Mouse (Mus musculus) left cerebral cortex, postnatal 36 days (tissue): Measurements from ENCODE around the gene Baat. TPM values are rescaled to one million over a fixed set of nuclear protein-coding genes. Genes with fewer than 3 reads are reported as not detected.
"Not testable (repeated sequence)": the region's sequence is repeated elsewhere in the genome, so short reads cannot be mapped to it uniquely, and the experiment has no call there.

Experiments
- DNase-seq, 2 experiments: peaks; one replicate each; pipeline ENCODE4 v3.0.0; 2021 to 2022; ENCODE audit warnings: low spot score in 2 of 2, mixed read lengths in 1 of 2
- intact Hi-C: fragments of 180-260 bp; cut with DNase I; formaldehyde crosslinking; loops from one replicate; pipeline ENCODE4 v1.15.1; 2025
- total RNA-seq, 2 experiments: library from RNA; stranded (reverse); gene quantifications; 2 replicates each; pipeline ENCODE4 v1.2.3; 2021

Baat gene
- total RNA-seq, 2 experiments from 2014 or later, result 0.41 TPM; not detected in 1

GRCm38 (mm10) chr4:49503563-49503962, 2.8 kb downstream of the Baat start:
- DNase-seq, result no peak
- intact Hi-C loops, result no loop called here

GRCm38 (mm10) chr4:49485934-49486650, 20.3 kb downstream of the Baat start:
- DNase-seq, intact Hi-C loops: not testable (repeated sequence)

- DNase-seq, result no peak
- intact Hi-C loops, result no loop called here
Measured at GRCm38 (mm10) chr4:49485442-49485841, 20.9 kb downstream of the Baat start.

DNA sequence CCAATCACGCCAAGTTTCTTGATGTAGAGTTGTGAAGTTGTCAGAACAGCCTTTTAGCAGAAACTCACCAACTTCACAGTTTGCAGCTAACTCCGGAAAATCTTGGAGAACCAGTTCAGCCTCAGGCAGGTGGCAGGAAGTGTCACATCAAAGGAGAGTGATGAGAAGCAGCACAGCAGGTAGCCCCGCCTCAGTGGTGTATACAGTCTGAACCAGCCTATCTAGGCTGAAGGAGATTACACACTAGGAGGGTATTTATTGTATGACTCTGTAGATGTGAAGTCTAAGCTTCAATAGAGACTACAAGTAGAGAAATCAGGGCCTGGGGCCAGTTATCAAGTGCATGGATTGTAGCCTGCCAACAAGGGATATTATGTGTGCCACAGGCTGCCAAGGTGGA, 25.5 kb downstream of the Baat start:
- DNase-seq, result no peak
- intact Hi-C loops, result no loop called here

DNA sequence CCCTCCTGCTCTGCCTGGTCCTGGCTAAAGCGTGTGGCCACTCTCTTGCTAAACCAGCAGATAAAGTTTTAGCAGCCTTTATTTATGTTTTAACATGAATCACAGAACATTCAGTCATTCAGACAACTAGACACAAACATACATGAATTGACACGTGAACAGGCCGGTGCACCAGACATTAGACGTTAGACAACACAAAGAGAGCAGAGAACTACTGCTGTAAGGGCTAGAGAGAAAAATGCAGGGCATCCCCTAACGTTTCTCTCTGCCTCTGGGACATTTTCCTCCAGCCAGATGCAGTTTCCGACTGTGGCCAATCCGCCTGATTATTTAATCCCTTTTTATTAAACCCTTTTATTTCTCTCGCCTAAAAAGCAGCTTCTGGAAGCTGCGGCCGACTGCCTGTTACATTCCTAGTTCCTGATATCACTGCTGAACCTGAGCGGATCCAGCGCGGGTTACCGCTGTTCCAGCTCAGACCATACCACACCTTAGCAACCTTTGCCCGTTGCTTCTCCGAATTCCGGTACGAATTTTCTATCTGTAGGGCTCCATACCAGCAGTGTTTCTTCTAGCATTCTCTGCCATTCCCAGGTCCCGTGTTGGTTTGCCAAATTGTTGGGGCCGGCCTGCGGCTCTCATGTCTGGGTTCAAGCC, 26.1 kb downstream of the Baat start:
- intact Hi-C loops, result no loop called here
- DNase-seq, result no peak

- intact Hi-C loops, DNase-seq: not testable (repeated sequence)
Measured at GRCm38 (mm10) chr4:49479035-49479434, 27.3 kb downstream of the Baat start.

DNA sequence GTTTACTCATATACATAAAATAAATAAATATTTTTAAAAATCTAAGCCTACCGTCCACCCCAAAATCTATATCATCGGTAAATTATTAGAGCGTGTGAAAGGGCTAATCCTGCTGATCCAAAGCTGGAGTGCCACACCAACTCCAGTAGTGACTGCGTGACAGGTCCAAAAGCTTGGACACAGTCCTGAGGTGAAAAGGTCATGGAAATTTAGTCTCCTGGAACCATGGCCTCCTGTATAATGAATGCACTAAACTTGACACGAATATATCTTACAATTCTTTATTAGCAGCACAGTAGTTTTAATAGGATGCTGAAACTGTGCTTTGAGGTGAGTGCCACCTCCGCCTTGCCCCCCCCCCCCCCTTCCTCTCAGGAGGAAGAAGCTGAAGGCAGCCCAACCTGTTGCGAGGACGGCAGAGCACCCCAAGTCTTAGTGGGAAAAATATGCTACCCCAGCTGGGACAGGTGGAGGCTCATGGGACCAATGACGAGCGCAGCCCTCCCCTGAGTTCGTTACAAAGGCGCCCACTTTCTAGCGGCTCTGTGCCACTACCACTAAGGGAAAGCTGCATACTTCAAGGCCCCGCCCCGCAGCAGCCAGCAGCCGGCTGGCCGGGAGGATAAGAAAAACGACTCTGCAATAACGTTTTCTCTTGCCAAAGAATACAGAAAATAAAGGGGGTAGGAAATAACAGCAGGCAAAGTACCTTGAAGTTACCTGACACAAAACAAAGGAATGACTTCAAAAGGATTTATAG, 28.1 kb downstream of the Baat start:
- intact Hi-C loops, result no loop called here
- DNase-seq, result no peak

DNA sequence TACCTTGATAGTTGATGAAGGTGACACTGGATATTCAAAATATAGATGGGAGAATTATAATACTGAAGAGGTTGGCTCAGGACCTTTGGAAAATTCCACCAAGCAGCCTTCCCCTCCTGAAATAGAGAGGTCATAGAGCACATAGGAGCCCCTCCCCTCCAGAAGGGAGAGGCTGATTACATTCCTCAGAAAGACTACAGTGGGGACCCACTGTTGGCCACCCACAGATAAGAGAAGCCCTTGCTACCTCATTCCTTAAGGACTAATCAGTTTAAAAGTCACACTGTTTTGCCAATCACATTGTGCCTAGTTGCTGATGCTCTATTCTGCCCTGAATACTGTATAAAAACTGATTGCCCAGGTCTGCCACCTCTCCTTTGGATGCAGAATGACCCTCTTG, 31.8 kb downstream of the Baat start:
- DNase-seq, result no peak
- intact Hi-C loops, result no loop called here

- DNase-seq, result no peak
- intact Hi-C loops, result no loop called here
Measured at GRCm38 (mm10) chr4:49473435-49474100, 32.8 kb downstream of the Baat start, which contains the start of gene Acnat1. Gene Acnat1, minus strand, starts transcription at chr4:49473912.

GRCm38 (mm10) chr4:49469435-49470151, 36.8 kb downstream of the Baat start:
- DNase-seq, result no peak
- intact Hi-C loops, result no loop called here

- no peak for DNase-seq
- intact Hi-C loops, result no loop called here
Measured at GRCm38 (mm10) chr4:49467360-49467759, 39.0 kb downstream of the Baat start.

GRCm38 (mm10) chr4:49456171-49456570, 50.2 kb downstream of the Baat start:
- intact Hi-C loops, result no loop called here

GRCm38 (mm10) chr4:49451848-49452551, 54.4 kb downstream of the Baat start:
- DNase-seq, result no peak
- intact Hi-C loops, result no loop called here

More at GRCm38 (mm10) chr4:49456171-49456570, 50.2 kb downstream of the Baat start:
- DNase-seq, result no peak

DNA sequence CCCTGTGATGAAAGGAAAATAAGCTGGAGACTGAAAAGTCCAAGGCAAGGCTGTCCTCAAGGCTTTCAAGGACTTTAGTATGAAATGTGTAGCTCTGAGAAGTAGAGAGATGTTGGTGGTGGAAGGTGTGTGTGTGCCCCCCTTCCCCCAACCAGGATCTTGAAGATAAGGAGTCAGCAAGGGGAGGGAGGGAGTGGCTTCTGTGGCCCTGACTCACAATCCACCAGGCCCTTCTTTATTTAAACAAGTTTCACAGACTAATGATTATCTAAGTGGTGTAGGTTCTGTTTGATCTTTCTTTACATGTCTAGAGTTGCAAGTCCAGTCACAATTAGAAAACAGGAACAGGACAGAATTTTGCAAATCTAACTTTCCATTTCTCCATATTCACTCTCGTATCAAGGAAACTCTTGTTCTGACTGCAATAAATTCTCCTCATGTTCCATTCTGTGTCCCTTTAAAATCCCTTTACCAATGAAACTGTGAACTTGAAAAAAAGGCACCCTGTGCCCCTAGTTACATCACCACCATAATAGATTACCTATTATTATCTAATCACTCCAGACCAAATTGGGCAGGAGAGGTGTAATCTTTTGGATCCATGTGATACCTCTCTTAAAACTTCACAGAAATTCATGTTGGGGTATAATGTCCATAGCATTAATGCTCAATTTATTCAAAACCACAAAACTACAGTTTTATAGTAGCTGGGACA, 55.1 kb downstream of the Baat start:
- DNase-seq, intact Hi-C loops: not testable (repeated sequence)
